Mouse (Mus musculus) embryonic facial prominence, embryonic 14.5 days (tissue): ENCODE results near the gene Tecpr2. TPM values are rescaled to one million over a fixed set of nuclear protein-coding genes. Genes with fewer than 3 reads are reported as not detected.

Source experiments
- ATAC-seq: fragments of 200-750 bp; cut with Nextera tagmentation; 2 replicates; pipeline ENCODE4 v1.8.0; 2017; ENCODE audit warnings: low read depth, moderate number of reproducible peaks, moderate TSS enrichment
- DNase-seq: peaks from one replicate; pipeline ENCODE4 v3.0.0-alpha.2; 2015; ENCODE audit warnings: low spot score
- H3K27ac ChIP-seq: fragments of 300-500 bp; sonication (generic); replicated peaks from 2 replicates; pipeline ENCODE4 v1.5.1; 2014; ENCODE audit warnings: low read depth, mild to moderate bottlenecking, low read length, moderate library complexity
- H3K27me3 ChIP-seq: fragments of 300-500 bp; sonication (generic); replicated peaks from 2 replicates; pipeline ENCODE4 v1.6.1; 2014; ENCODE audit warnings: low read length; ENCODE audit not compliant: control insufficient read depth, insufficient read depth
- H3K36me3 ChIP-seq: fragments of 300-500 bp; sonication (generic); 2 replicates; pipeline ENCODE4 v1.6.1; 2014; ENCODE audit warnings: low read length, mixed read lengths; ENCODE audit not compliant: control insufficient read depth, insufficient read depth
- H3K4me1 ChIP-seq: fragments of 300-500 bp; sonication (generic); 2 replicates; pipeline ENCODE4 v1.6.1; 2014; ENCODE audit warnings: antibody characterized with exemption, low read length; ENCODE audit not compliant: control insufficient read depth, insufficient read depth
- H3K4me2 ChIP-seq: fragments of 300-500 bp; sonication (generic); 2 replicates; pipeline ENCODE4 v1.6.1; 2014; ENCODE audit warnings: low read depth, mild to moderate bottlenecking, low read length, moderate library complexity, mixed read lengths
- H3K4me3 ChIP-seq: fragments of 300-500 bp; sonication (generic); 2 replicates; pipeline ENCODE4 v1.5.1; 2014; ENCODE audit warnings: low read depth, mild to moderate bottlenecking, low read length
- H3K9ac ChIP-seq: fragments of 300-500 bp; sonication (generic); 2 replicates; pipeline ENCODE4 v1.6.1; 2014; ENCODE audit warnings: low read depth, mild to moderate bottlenecking, low read length, moderate library complexity, mixed read lengths
- H3K9me3 ChIP-seq: fragments of 300-500 bp; sonication (generic); 2 replicates; pipeline ENCODE4 v1.6.1; 2016; ENCODE audit warnings: low read length; ENCODE audit not compliant: control insufficient read depth
- WGBS: fragments of 180-500 bp; shearing (Covaris S2); extraction: QIAGEN DNeasy Blood & Tissue Kit; methylation state at CpG from one replicate; pipeline ENCODE4 v1.1.7; 2014; 5-methylcytosine and 5-hydroxymethylcytosine counted together
- polyA plus RNA-seq: library from polyadenylated mRNA; unstranded; fragments of >200 nt; fragmentation: Nextera tagmentation; extraction: Ambion mirVana; gene quantifications from 2 replicates; pipeline ENCODE4 v1.2.1, GENCODE M21; 2014

Gene Tecpr2
- polyA plus RNA-seq, 1 experiment from 2014 or later, result 4.3 TPM

- no peaks in the 10 kb centered on the region for H3K9me3 ChIP-seq
- 89% methylated on average over 6 of the region's 6 CpGs for WGBS
- no peak overlapping the region for H3K27ac ChIP-seq
- no peak overlapping the region for H3K9ac ChIP-seq
- H3K4me1 ChIP-seq, result peaks cover 6% of the 10 kb centered on the region
- peaks cover 46% of the 10 kb centered on the region for H3K36me3 ChIP-seq
- no peak for ATAC-seq
- H3K4me3 ChIP-seq, result no peak overlapping the region
- DNase-seq, result no peak
- no peak overlapping the region for H3K4me2 ChIP-seq
- H3K27me3 ChIP-seq, result no peaks in the 10 kb centered on the region
These were observed 85.7 kb downstream of the Tecpr2 start for GRCm38 (mm10) chr12:110974726-110975125.

- no peaks in the 10 kb centered on the region for H3K9me3 ChIP-seq
- H3K27me3 ChIP-seq, result no peaks in the 10 kb centered on the region
- ATAC-seq, result no peak
- peaks cover 6% of the 10 kb centered on the region for H3K4me1 ChIP-seq
- no peak for DNase-seq
- H3K9ac ChIP-seq, result no peak overlapping the region
- H3K36me3 ChIP-seq, result peaks cover 39% of the 10 kb centered on the region
- H3K27ac ChIP-seq, result no peak overlapping the region
- no peak overlapping the region for H3K4me2 ChIP-seq
- no peak overlapping the region for H3K4me3 ChIP-seq
- 91% methylated on average over 5 of the region's 5 CpGs for WGBS
These were observed 86.3 kb downstream of the Tecpr2 start for GRCm38 (mm10) chr12:110975385-110975784.

- 91% methylated on average over 4 of the region's 4 CpGs for WGBS
- DNase-seq (no peak), ATAC-seq (no peak)
- Histone ChIP-seq H3K4me3 (no peak overlapping the region), H3K27ac (no peak overlapping the region), H3K4me2 (no peak overlapping the region), H3K9me3 (no peaks in the 10 kb centered on the region), H3K4me1 (peaks cover 6% of the 10 kb centered on the region), H3K36me3 (peaks cover 36% of the 10 kb centered on the region), H3K9ac (no peak overlapping the region), H3K27me3 (no peaks in the 10 kb centered on the region)
These were observed 86.9 kb downstream of the Tecpr2 start for GRCm38 (mm10) chr12:110975838-110976468.

- no peaks in the 10 kb centered on the region for H3K27me3 ChIP-seq
- peaks cover 6% of the 10 kb centered on the region for H3K4me1 ChIP-seq
- 95% methylated on average over 32 of the region's 60 CpGs for WGBS
- no peaks in the 10 kb centered on the region for H3K9me3 ChIP-seq
- no peak overlapping the region for H3K4me2 ChIP-seq
- no peak for ATAC-seq
- no peak overlapping the region for H3K9ac ChIP-seq
- no peak for DNase-seq
- H3K36me3 ChIP-seq, result peaks cover 36% of the 10 kb centered on the region
- H3K27ac ChIP-seq, result no peak overlapping the region
- no peak overlapping the region for H3K4me3 ChIP-seq
These were observed 87.7 kb downstream of the Tecpr2 start for GRCm38 (mm10) chr12:110976589-110977344.

DNA sequence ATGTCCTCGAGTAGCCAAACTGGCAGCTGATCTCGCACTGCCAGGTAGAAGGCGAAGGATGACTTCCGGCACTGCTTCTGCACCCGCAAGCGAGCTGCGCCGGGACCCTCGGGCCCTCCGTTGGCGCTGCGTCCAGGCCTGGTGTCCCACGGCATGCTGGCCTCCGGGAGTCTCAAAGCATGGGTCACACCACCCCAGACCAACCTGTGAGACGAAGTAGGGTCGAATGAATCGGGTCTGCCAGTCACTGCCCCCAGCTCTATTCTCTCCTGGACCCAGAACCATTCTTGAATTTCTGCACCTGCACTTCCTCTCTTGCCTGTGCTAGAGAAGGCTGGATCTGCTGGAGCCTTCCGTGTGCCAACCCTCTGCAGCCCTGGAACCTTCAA lies 88.3 kb downstream of the Tecpr2 start:
- no peak for DNase-seq
- no peaks in the 10 kb centered on the region for H3K27me3 ChIP-seq
- 93% methylated on average over 9 of the region's 18 CpGs for WGBS
- H3K9ac ChIP-seq, result no peak overlapping the region
- peaks cover 6% of the 10 kb centered on the region for H3K4me1 ChIP-seq
- H3K27ac ChIP-seq, result no peak overlapping the region
- H3K36me3 ChIP-seq, result peaks cover 36% of the 10 kb centered on the region
- ATAC-seq, result no peak
- no peak overlapping the region for H3K4me2 ChIP-seq
- peak overlapping the region; percentile 91; the same call in 1 of the 2 replicates for H3K4me3 ChIP-seq
- H3K9me3 ChIP-seq, result no peaks in the 10 kb centered on the region

GRCm38 (mm10) chr12:110977896-110978606 lies 89.0 kb downstream of the Tecpr2 start:
- DNase-seq, result no peak
- Histone ChIP-seq H3K27me3 (no peaks in the 10 kb centered on the region), H3K27ac (no peak overlapping the region), H3K4me3 (peak overlapping the region; percentile 91), H3K9ac (peak overlapping the region; percentile 84), H3K4me2 (peak overlapping the region; percentile 98), H3K36me3 (peaks cover 31% of the 10 kb centered on the region), H3K4me1 (peaks cover 6% of the 10 kb centered on the region), H3K9me3 (no peaks in the 10 kb centered on the region)
- 47% methylated on average over 12 of the region's 14 CpGs for WGBS
- no peak for ATAC-seq

- Histone ChIP-seq H3K9me3 (no peaks in the 10 kb centered on the region), H3K27me3 (no peaks in the 10 kb centered on the region), H3K4me3 (peak within 1 kb of the TSS; percentile 91), H3K4me1 (peaks cover 6% of the 10 kb centered on the region), H3K27ac (peak within 1 kb of the TSS; percentile 65), H3K4me2 (peak within 1 kb of the TSS; percentile 98), H3K9ac (peak within 1 kb of the TSS; percentile 84), H3K36me3 (peaks cover 27% of the 10 kb centered on the region)
- ATAC-seq (peak; percentile 98), DNase-seq (peak; percentile 97)
- 0% methylated on average over 9 of the region's 90 CpGs for WGBS
These were observed 89.7 kb downstream of the Tecpr2 start, which contains the start of gene Ankrd9 for GRCm38 (mm10) chr12:110978607-110979406. Gene Ankrd9, minus strand, starts transcription at chr12:110979040.

- H3K4me3 ChIP-seq, result peak overlapping the region; percentile 91; the same call in 1 of the 2 replicates
- H3K36me3 ChIP-seq, result peaks cover 20% of the 10 kb centered on the region
- H3K9me3 ChIP-seq, result no peaks in the 10 kb centered on the region
- H3K27ac ChIP-seq, result no peak overlapping the region
- DNase-seq (no peak), ATAC-seq (no peak)
- H3K4me1 ChIP-seq, result peaks cover 6% of the 10 kb centered on the region
- no peak overlapping the region for H3K4me2 ChIP-seq
- WGBS, result 81% methylated on average over 3 of the region's 3 CpGs
- no peak overlapping the region for H3K9ac ChIP-seq
- H3K27me3 ChIP-seq, result no peaks in the 10 kb centered on the region
These were observed 90.7 kb downstream of the Tecpr2 start for GRCm38 (mm10) chr12:110979808-110980207.
